Mouse (Mus musculus) lung, postnatal 25 days (tissue): ENCODE results near the gene Gm960.

Experiments
- DNase-seq: peaks from one replicate; pipeline ENCODE4 v3.0.0; 2022; ENCODE audit warnings: low spot score

Gene Gm960

GRCm38 (mm10) chr19:4711601-4712155, 13.2 kb upstream of the Gm960 start:
- no peak for DNase-seq

- no peak for DNase-seq
Measured at GRCm38 (mm10) chr19:4711098-4711600, 12.7 kb upstream of the Gm960 start, which contains the start of gene Sptbn2. Sptbn2 (plus strand) TSS chr19:4711167.

GRCm38 (mm10) chr19:4708765-4709164, 10.3 kb upstream of the Gm960 start:
- no peak for DNase-seq

GRCm38 (mm10) chr19:4701221-4701620, 2.8 kb upstream of the Gm960 start:
- peak; percentile 18 for DNase-seq

GRCm38 (mm10) chr19:4700656-4701055, 2.2 kb upstream of the Gm960 start:
- DNase-seq = no peak

- DNase-seq = no peak
Measured at GRCm38 (mm10) chr19:4699821-4700220, 1.4 kb upstream of the Gm960 start.

- no peak for DNase-seq
Measured at GRCm38 (mm10) chr19:4698856-4699255, 388 bp upstream of the Gm960 start.

GRCm38 (mm10) chr19:4697721-4698120, 747 bp downstream of the Gm960 start:
- DNase-seq = no peak

- no peak for DNase-seq
Measured at GRCm38 (mm10) chr19:4697121-4697520, 1.3 kb downstream of the Gm960 start.

GRCm38 (mm10) chr19:4694346-4694745, 4.1 kb downstream of the Gm960 start:
- no peak for DNase-seq

GRCm38 (mm10) chr19:4672401-4672800, 26.1 kb downstream of the Gm960 start:
- DNase-seq = no peak

- no peak for DNase-seq
Measured at GRCm38 (mm10) chr19:4670776-4671175, 27.7 kb downstream of the Gm960 start.

- no peak for DNase-seq
Measured at GRCm38 (mm10) chr19:4666815-4667214, 31.7 kb downstream of the Gm960 start.

- DNase-seq = no peak
Measured at GRCm38 (mm10) chr19:4658156-4658555, 40.3 kb downstream of the Gm960 start.

- DNase-seq = no peak
Measured at GRCm38 (mm10) chr19:4646917-4647492, 51.5 kb downstream of the Gm960 start.

- DNase-seq = no peak
Measured at GRCm38 (mm10) chr19:4644271-4644670, 54.2 kb downstream of the Gm960 start.

GRCm38 (mm10) chr19:4635986-4636385, 62.5 kb downstream of the Gm960 start:
- DNase-seq = no peak

GRCm38 (mm10) chr19:4628819-4629218, 69.6 kb downstream of the Gm960 start:
- DNase-seq = peak; percentile 61

GRCm38 (mm10) chr19:4625829-4626535, 72.5 kb downstream of the Gm960 start:
- DNase-seq = no peak

- DNase-seq = peak; percentile 89
Measured at GRCm38 (mm10) chr19:4625179-4625828, 73.2 kb downstream of the Gm960 start, which contains the start of gene Rce1. Rce1 (minus strand) TSS chr19:4625641.

GRCm38 (mm10) chr19:4624406-4625178, 73.9 kb downstream of the Gm960 start:
- DNase-seq = no peak

- no peak for DNase-seq
Measured at GRCm38 (mm10) chr19:4624006-4624405, 74.5 kb downstream of the Gm960 start.
